Mouse (Mus musculus): ENCODE results near the gene Greb1. TPM values are rescaled to one million over a fixed set of nuclear protein-coding genes. Genes with fewer than 3 reads are reported as not detected.

The Greb1 gene
- polyA plus RNA-seq, 1 experiment from 2014 or later: 5.0 TPM

- ATAC-seq (replicated peaks; ENCODE audit: insufficient number of reproducible peaks, low FRiP score, low TSS enrichment, low read depth): no peak
- no peak for DNase-seq (ENCODE audit: low spot score)
- Histone ChIP-seq H3K4me1 (ENCODE audit: control insufficient read depth, insufficient read depth, low read length) (no peaks in the 10 kb centered on the region; the same call in 1 of the 2 replicates), H3K27ac (replicated peaks; ENCODE audit: low read depth, low read length) (no peak overlapping the region), H3K9ac (replicated peaks; ENCODE audit: low read length) (no peak overlapping the region), H3K4me3 (ENCODE audit: low read depth, low read length) (no peak overlapping the region), H3K27me3 (ENCODE audit: control insufficient read depth, insufficient read depth, low read length) (no peaks in the 10 kb centered on the region), H3K9me3 (replicated peaks; ENCODE audit: control insufficient read depth, low read length) (no peaks in the 10 kb centered on the region), H3K4me2 (ENCODE audit: low read depth, low read length) (no peak overlapping the region), H3K36me3 (replicated peaks; ENCODE audit: control insufficient read depth, insufficient read depth, low read depth, low read length) (no peaks in the 10 kb centered on the region)
- WGBS: 22% methylated on average over 5 of the region's 5 CpGs
Observed at GRCm38 (mm10) chr12:16803237-16803955, 2.7 kb upstream of the Greb1 start.

DNA sequence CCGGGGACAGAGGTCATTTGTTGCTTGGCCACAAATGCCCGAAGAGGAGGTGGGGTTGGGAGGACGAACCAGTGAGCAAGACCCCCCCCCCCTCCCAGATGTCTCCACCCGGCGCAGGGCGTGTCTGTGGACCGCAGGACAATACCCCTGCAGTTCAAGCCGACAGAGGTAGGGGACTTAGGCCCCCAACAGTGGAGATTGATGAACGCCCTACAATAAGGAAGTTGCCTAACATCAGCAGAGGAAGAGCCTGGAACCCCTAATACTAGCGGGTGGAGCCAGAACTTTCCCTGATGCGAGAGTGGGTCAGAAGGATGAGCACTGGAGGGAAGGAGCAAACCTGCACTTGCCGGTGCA lies 251 bp upstream of the Greb1 start:
- no peak for DNase-seq (ENCODE audit: low spot score)
- H3K9me3 ChIP-seq (replicated peaks; ENCODE audit: control insufficient read depth, low read length): no peaks in the 10 kb centered on the region
- H3K4me3 ChIP-seq (ENCODE audit: low read depth, low read length): peak overlapping the region; percentile 48
- no peaks in the 10 kb centered on the region; the same call in 1 of the 2 replicates for H3K4me1 ChIP-seq (ENCODE audit: control insufficient read depth, insufficient read depth, low read length)
- no peaks in the 10 kb centered on the region for H3K27me3 ChIP-seq (ENCODE audit: control insufficient read depth, insufficient read depth, low read length)
- ATAC-seq (replicated peaks; ENCODE audit: insufficient number of reproducible peaks, low FRiP score, low TSS enrichment, low read depth): peak; percentile 48; the same call in 1 of the 2 replicates
- no peaks in the 10 kb centered on the region for H3K36me3 ChIP-seq (replicated peaks; ENCODE audit: control insufficient read depth, insufficient read depth, low read depth, low read length)
- H3K27ac ChIP-seq (replicated peaks; ENCODE audit: low read depth, low read length): no peak overlapping the region
- peak overlapping the region; percentile 87 for H3K9ac ChIP-seq (replicated peaks; ENCODE audit: low read length)
- WGBS: 2% methylated on average over 12 of the region's 12 CpGs
- peak overlapping the region; percentile 90 for H3K4me2 ChIP-seq (ENCODE audit: low read depth, low read length)

GRCm38 (mm10) chr12:16799928-16800258 lies 793 bp downstream of the Greb1 start:
- Histone ChIP-seq H3K36me3 (replicated peaks; ENCODE audit: control insufficient read depth, insufficient read depth, low read depth, low read length) (no peaks in the 10 kb centered on the region), H3K9me3 (replicated peaks; ENCODE audit: control insufficient read depth, low read length) (no peaks in the 10 kb centered on the region), H3K4me3 (ENCODE audit: low read depth, low read length) (peak overlapping the region; percentile 48), H3K27ac (replicated peaks; ENCODE audit: low read depth, low read length) (no peak overlapping the region), H3K4me2 (ENCODE audit: low read depth, low read length) (peak overlapping the region; percentile 90), H3K4me1 (ENCODE audit: control insufficient read depth, insufficient read depth, low read length) (no peaks in the 10 kb centered on the region; the same call in 1 of the 2 replicates), H3K9ac (replicated peaks; ENCODE audit: low read length) (peak overlapping the region; percentile 87), H3K27me3 (ENCODE audit: control insufficient read depth, insufficient read depth, low read length) (no peaks in the 10 kb centered on the region)
- WGBS: 4% methylated on average over 6 of the region's 6 CpGs
- DNase-seq (ENCODE audit: low spot score) (no peak), ATAC-seq (replicated peaks; ENCODE audit: insufficient number of reproducible peaks, low FRiP score, low TSS enrichment, low read depth) (peak; percentile 24)

- H3K36me3 ChIP-seq (replicated peaks; ENCODE audit: control insufficient read depth, insufficient read depth, low read depth, low read length): no peaks in the 10 kb centered on the region
- DNase-seq (ENCODE audit: low spot score): peak; percentile 43
- no peaks in the 10 kb centered on the region for H3K9me3 ChIP-seq (replicated peaks; ENCODE audit: control insufficient read depth, low read length)
- H3K9ac ChIP-seq (replicated peaks; ENCODE audit: low read length): no peak overlapping the region
- no peak for ATAC-seq (replicated peaks; ENCODE audit: insufficient number of reproducible peaks, low FRiP score, low TSS enrichment, low read depth)
- peak overlapping the region; percentile 90; the same call in 1 of the 2 replicates for H3K4me2 ChIP-seq (ENCODE audit: low read depth, low read length)
- no peak overlapping the region for H3K27ac ChIP-seq (replicated peaks; ENCODE audit: low read depth, low read length)
- no peaks in the 10 kb centered on the region; the same call in 1 of the 2 replicates for H3K4me1 ChIP-seq (ENCODE audit: control insufficient read depth, insufficient read depth, low read length)
- 27% methylated on average over 3 of the region's 3 CpGs for WGBS
- no peaks in the 10 kb centered on the region for H3K27me3 ChIP-seq (ENCODE audit: control insufficient read depth, insufficient read depth, low read length)
- H3K4me3 ChIP-seq (ENCODE audit: low read depth, low read length): no peak overlapping the region
Observed at GRCm38 (mm10) chr12:16798894-16799293, 1.8 kb downstream of the Greb1 start.

DNA sequence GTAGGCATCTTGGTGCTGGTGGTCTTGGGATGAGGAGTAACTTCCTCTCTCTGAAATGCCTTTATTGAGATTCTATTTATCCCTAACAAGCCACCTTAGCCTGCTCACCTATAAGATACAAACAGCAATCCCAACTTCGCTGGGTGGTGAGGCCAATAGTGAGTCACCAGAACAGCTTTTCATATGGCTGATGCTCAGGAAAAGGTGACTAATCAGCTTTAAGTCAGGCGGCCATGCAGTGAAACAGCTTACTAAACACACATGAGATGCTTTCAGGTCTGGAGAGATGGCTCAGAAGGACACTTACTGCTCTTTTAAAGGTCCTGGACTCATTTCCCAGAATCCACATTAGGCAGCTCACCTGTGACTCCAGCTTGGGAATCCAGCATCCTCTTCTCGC lies 4.9 kb downstream of the Greb1 start:
- H3K36me3 ChIP-seq (replicated peaks; ENCODE audit: control insufficient read depth, insufficient read depth, low read depth, low read length): no peaks in the 10 kb centered on the region
- H3K9me3 ChIP-seq (replicated peaks; ENCODE audit: control insufficient read depth, low read length): no peaks in the 10 kb centered on the region
- no peak overlapping the region for H3K27ac ChIP-seq (replicated peaks; ENCODE audit: low read depth, low read length)
- no peak overlapping the region for H3K9ac ChIP-seq (replicated peaks; ENCODE audit: low read length)
- H3K4me2 ChIP-seq (ENCODE audit: low read depth, low read length): no peak overlapping the region
- WGBS: 82% methylated on average over 3 of the region's 3 CpGs
- H3K4me1 ChIP-seq (ENCODE audit: control insufficient read depth, insufficient read depth, low read length): no peaks in the 10 kb centered on the region
- H3K4me3 ChIP-seq (ENCODE audit: low read depth, low read length): no peak overlapping the region
- ATAC-seq (replicated peaks; ENCODE audit: insufficient number of reproducible peaks, low FRiP score, low TSS enrichment, low read depth) (no peak), DNase-seq (ENCODE audit: low spot score) (no peak)
- H3K27me3 ChIP-seq (ENCODE audit: control insufficient read depth, insufficient read depth, low read length): no peaks in the 10 kb centered on the region

GRCm38 (mm10) chr12:16793371-16793770 lies 7.3 kb downstream of the Greb1 start:
- H3K27me3 ChIP-seq (ENCODE audit: control insufficient read depth, insufficient read depth, low read length): no peaks in the 10 kb centered on the region
- H3K9me3 ChIP-seq (replicated peaks; ENCODE audit: control insufficient read depth, low read length): no peaks in the 10 kb centered on the region
- no peaks in the 10 kb centered on the region for H3K36me3 ChIP-seq (replicated peaks; ENCODE audit: control insufficient read depth, insufficient read depth, low read depth, low read length)
- H3K4me2 ChIP-seq (ENCODE audit: low read depth, low read length): no peak overlapping the region
- 76% methylated on average over 4 of the region's 4 CpGs for WGBS
- DNase-seq (ENCODE audit: low spot score) (no peak), ATAC-seq (replicated peaks; ENCODE audit: insufficient number of reproducible peaks, low FRiP score, low TSS enrichment, low read depth) (no peak)
- no peak overlapping the region for H3K9ac ChIP-seq (replicated peaks; ENCODE audit: low read length)
- no peaks in the 10 kb centered on the region; the same call in 1 of the 2 replicates for H3K4me1 ChIP-seq (ENCODE audit: control insufficient read depth, insufficient read depth, low read length)
- H3K27ac ChIP-seq (replicated peaks; ENCODE audit: low read depth, low read length): no peak overlapping the region
- H3K4me3 ChIP-seq (ENCODE audit: low read depth, low read length): no peak overlapping the region

DNA sequence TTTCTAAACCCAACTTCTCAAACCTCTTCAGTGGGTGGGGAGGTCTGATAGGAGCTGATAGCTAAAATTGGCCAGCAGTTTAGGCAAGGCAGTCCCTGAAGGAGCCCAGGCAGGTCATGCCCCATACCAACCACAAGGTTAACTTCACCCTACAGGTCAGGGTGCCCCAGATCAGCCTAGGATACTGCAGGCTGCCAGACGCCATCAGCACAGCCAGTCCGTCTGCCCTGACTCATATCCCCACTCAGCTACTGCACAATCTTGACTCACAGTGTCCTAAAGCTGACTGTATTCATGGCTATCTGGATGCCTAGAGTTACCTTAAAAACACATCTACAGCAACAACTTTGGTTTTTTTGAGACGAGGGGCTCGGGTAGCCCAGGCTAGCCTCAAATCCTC lies 10.2 kb downstream of the Greb1 start:
- Histone ChIP-seq H3K36me3 (replicated peaks; ENCODE audit: control insufficient read depth, insufficient read depth, low read depth, low read length) (no peaks in the 10 kb centered on the region), H3K4me2 (ENCODE audit: low read depth, low read length) (no peak overlapping the region), H3K27ac (replicated peaks; ENCODE audit: low read depth, low read length) (no peak overlapping the region), H3K4me1 (ENCODE audit: control insufficient read depth, insufficient read depth, low read length) (no peaks in the 10 kb centered on the region; the same call in 1 of the 2 replicates), H3K9me3 (replicated peaks; ENCODE audit: control insufficient read depth, low read length) (no peaks in the 10 kb centered on the region), H3K9ac (replicated peaks; ENCODE audit: low read length) (no peak overlapping the region), H3K4me3 (ENCODE audit: low read depth, low read length) (no peak overlapping the region), H3K27me3 (ENCODE audit: control insufficient read depth, insufficient read depth, low read length) (no peaks in the 10 kb centered on the region)
- ATAC-seq (replicated peaks; ENCODE audit: insufficient number of reproducible peaks, low FRiP score, low TSS enrichment, low read depth) (no peak; the same call in 1 of the 2 replicates), DNase-seq (ENCODE audit: low spot score) (no peak)
- 38% methylated on average over 4 of the region's 4 CpGs for WGBS

- H3K9ac ChIP-seq (replicated peaks; ENCODE audit: low read length): no peak overlapping the region
- peak; percentile 34 for DNase-seq (ENCODE audit: low spot score)
- 0 out of 2 replicates have a peak, but pooled peaks have one; percentile 57 for ATAC-seq (replicated peaks; ENCODE audit: insufficient number of reproducible peaks, low FRiP score, low TSS enrichment, low read depth)
- H3K9me3 ChIP-seq (replicated peaks; ENCODE audit: control insufficient read depth, low read length): no peaks in the 10 kb centered on the region
- no peak overlapping the region for H3K27ac ChIP-seq (replicated peaks; ENCODE audit: low read depth, low read length)
- H3K27me3 ChIP-seq (ENCODE audit: control insufficient read depth, insufficient read depth, low read length): no peaks in the 10 kb centered on the region
- 8% methylated on average over 4 of the region's 4 CpGs for WGBS
- H3K4me2 ChIP-seq (ENCODE audit: low read depth, low read length): no peak overlapping the region
- H3K4me3 ChIP-seq (ENCODE audit: low read depth, low read length): no peak overlapping the region
- no peaks in the 10 kb centered on the region for H3K36me3 ChIP-seq (replicated peaks; ENCODE audit: control insufficient read depth, insufficient read depth, low read depth, low read length)
- no peaks in the 10 kb centered on the region; the same call in 1 of the 2 replicates for H3K4me1 ChIP-seq (ENCODE audit: control insufficient read depth, insufficient read depth, low read length)
Observed at GRCm38 (mm10) chr12:16789756-16790155, 10.9 kb downstream of the Greb1 start.

Measured in embryonic facial prominence, embryonic 11.5 days (tissue).